Mouse (Mus musculus): ENCODE data around the gene Ccsap.
A peak's percentile ranks its signal among the peaks of the same experiment; 100 is the strongest.

Ccsap gene

GRCm38 (mm10) chr8:123805209-123805717 lies 54.7 kb downstream of the Ccsap start:
- DNase-seq (ENCODE audit: low spot score) = no peak

GRCm38 (mm10) chr8:123804586-123804985 lies 55.4 kb downstream of the Ccsap start:
- DNase-seq (ENCODE audit: low spot score) = no peak

DNA sequence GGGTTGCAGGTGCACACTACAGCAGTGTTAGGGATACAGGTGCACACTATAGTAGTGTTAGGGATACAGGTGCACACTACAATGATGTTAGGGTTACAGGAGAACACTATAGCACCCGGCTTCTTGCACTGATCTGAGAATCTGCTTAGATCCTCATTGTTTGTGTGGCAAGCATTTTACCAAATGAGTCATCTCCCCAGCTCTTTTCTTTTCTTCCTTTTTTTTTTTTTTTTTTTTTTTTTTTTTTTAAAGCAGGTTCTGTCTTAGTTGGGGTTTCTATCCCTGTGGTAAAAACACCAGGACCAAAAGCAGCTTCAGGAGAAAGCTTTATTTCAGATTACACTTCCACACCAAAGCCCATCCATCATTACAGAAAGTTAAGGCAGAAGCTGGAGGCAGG lies 56.4 kb downstream of the Ccsap start:
- DNase-seq (ENCODE audit: low spot score) = no peak

DNA sequence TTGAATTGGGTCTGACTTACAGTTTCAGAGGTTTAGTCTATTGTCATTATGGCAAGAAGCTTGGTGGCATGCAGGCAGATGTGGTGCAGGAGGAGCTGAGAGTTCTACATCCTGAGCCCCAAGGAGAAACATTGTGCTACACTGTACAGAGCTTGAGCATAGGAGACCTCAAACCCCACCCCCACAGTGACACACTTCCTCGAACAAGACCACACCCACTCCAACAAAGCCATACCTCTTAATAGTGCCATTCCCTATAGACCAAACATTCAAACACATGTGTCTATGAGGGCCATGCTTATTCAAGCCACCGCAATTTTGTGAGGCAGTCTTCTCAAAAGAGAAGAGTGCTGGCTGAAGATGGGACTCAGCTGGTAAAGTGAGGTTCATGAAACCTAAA lies 58.5 kb downstream of the Ccsap start:
- DNase-seq (ENCODE audit: low spot score) = no peak

- no peak for DNase-seq (ENCODE audit: low spot score)
Observed at GRCm38 (mm10) chr8:123800867-123801266, 59.1 kb downstream of the Ccsap start.

GRCm38 (mm10) chr8:123799885-123800284 lies 60.1 kb downstream of the Ccsap start:
- no peak for DNase-seq (ENCODE audit: low spot score)

DNA sequence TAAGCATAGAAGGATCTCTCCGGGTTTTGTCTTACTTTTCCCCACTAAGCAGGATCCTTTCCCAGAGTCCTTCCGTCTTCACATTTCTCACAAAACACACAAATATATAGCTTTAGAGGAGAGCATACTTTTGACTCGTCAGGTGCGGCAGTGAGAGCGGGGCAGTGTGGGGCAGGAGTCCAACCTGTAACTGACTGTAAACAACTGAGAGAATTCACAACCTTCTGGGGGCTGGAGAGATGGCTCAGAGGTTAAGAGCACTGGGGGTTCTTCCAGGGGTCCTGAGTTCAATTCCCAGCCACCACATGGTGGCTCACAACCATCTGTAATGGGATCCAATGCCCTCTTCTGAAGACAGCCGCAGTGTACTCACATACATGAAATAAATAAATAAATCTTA lies 60.6 kb downstream of the Ccsap start:
- DNase-seq (ENCODE audit: low spot score) = no peak

DNA sequence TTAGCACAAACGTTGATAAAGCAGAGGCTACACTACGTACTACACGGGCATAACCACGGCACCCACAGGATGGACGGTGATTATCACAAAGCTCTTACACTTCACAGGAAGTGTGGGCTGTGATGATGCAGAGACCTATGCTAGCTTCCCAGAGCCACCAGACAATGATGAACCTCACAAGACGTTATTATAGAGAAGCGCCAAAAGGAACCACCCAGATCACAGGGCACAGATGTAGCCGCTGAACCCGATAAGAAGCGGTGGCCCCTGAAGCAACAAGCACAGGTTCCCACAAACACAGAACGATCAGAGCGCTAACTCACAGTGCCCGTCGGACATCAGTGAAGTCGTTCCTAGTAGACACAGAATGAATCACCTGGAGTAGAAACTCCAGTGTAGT lies 62.1 kb downstream of the Ccsap start:
- DNase-seq (ENCODE audit: low spot score) = no peak

DNA sequence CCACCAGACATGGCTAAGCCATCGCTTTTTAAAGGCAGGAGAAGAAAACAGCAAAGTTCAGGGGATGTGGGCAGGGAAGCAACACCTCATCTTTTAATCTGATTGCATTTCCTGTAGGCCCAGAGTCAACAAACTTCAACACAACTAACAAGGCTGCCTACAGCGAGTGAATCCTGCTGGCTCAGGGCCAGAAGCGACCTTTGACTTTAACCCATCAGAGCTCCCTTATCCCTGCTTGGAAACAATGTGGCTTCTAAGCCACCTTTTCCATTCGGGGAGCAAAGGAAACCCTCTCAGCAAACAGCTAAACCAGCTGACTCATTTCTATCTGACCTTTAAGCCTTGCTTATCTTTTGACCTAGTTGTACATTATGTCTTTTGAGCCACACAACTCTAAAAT lies 63.3 kb downstream of the Ccsap start:
- DNase-seq (ENCODE audit: low spot score) = no peak

DNA sequence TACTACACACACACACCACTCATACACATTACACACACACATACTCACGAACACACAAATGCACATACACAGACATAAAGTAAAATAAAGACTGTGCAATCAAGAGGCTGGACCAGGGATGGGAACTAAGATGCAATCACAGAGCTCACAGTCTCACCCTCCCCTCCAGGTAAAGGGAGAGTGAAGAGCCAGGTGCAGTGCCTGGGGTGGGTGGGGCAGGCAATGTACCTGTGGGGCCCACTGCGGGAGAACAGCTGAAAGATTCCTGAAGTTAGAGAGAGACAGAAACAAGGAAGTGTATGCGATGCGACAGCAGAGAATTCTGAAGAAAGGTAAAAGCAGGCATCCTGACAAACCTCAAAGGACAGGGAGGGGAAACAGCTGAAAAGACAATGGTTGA lies 65.2 kb downstream of the Ccsap start:
- no peak for DNase-seq (ENCODE audit: low spot score)

- no peak for DNase-seq (ENCODE audit: low spot score)
Observed at GRCm38 (mm10) chr8:123793900-123794299, 66.1 kb downstream of the Ccsap start.

DNA sequence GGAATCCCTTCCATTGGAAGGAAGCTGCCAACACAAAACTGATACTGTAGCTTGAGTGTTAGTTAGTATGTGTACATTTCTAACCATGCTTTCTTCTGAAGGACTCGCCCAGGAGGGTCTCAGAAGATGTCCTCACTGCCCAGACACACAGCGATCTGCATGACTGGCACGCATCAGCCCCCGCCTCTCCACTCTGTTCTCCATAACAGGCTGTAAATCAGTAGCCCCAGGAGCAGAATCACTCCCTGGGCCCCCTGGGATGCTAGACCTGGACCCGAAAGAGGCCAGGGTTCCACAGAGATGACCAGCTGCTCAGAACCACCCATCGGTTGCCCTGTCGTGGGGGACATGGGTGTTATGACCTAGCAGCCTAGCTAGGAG lies 68.2 kb downstream of the Ccsap start:
- DNase-seq (ENCODE audit: low spot score) = no peak

- DNase-seq (ENCODE audit: low spot score) = peak; percentile 66
Observed at GRCm38 (mm10) chr8:123791101-123791844, 68.7 kb downstream of the Ccsap start.

Measured in retina, embryonic 14.5 days (tissue).